Mouse (Mus musculus): ENCODE results near the gene Fam126b.
"Not testable (repeated sequence)": the region's sequence is repeated elsewhere in the genome, so short reads cannot be mapped to it uniquely, and the experiment has no call there.

Fam126b gene

GRCm38 (mm10) chr1:58586171-58586997, at the start of gene Fam126b, which contains the start of gene Ndufb3:
Gene Fam126b (minus strand): TSS chr1:58586323.
Gene Ndufb3 (plus strand): TSS chr1:58586384.
- DNase-seq (ENCODE audit: low read depth in 1 of 2, low spot score in 2 of 2): peak; percentile 64 to 79

- not testable (repeated sequence) for DNase-seq (ENCODE audit: low read depth in 1 of 2, low spot score in 2 of 2)
Observed at GRCm38 (mm10) chr1:58628847-58629246, 42.7 kb upstream of the Fam126b start.

GRCm38 (mm10) chr1:58621996-58622748, 36.0 kb upstream of the Fam126b start:
- DNase-seq (ENCODE audit: low read depth in 1 of 2, low spot score in 2 of 2): no peak

GRCm38 (mm10) chr1:58621251-58621650, 35.1 kb upstream of the Fam126b start:
- DNase-seq (ENCODE audit: low read depth in 1 of 2, low spot score in 2 of 2): no peak

- no peak for DNase-seq (ENCODE audit: low read depth in 1 of 2, low spot score in 2 of 2)
Observed at GRCm38 (mm10) chr1:58618766-58619165, 32.6 kb upstream of the Fam126b start.

- no peak for DNase-seq (ENCODE audit: low read depth in 1 of 2, low spot score in 2 of 2)
Observed at GRCm38 (mm10) chr1:58617978-58618668, 32.0 kb upstream of the Fam126b start.

- no peak for DNase-seq (ENCODE audit: low read depth in 1 of 2, low spot score in 2 of 2)
Observed at GRCm38 (mm10) chr1:58617076-58617475, 31.0 kb upstream of the Fam126b start.

GRCm38 (mm10) chr1:58616176-58616575, 30.1 kb upstream of the Fam126b start:
- no peak for DNase-seq (ENCODE audit: low read depth in 1 of 2, low spot score in 2 of 2)

GRCm38 (mm10) chr1:58615146-58615545, 29.0 kb upstream of the Fam126b start:
- no peak for DNase-seq (ENCODE audit: low read depth in 1 of 2, low spot score in 2 of 2)

- DNase-seq (ENCODE audit: low read depth in 1 of 2, low spot score in 2 of 2): no peak
Observed at GRCm38 (mm10) chr1:58614424-58614823, 28.3 kb upstream of the Fam126b start.

GRCm38 (mm10) chr1:58613786-58614185, 27.7 kb upstream of the Fam126b start:
- DNase-seq (ENCODE audit: low read depth in 1 of 2, low spot score in 2 of 2): no peak

GRCm38 (mm10) chr1:58610611-58611010, 24.5 kb upstream of the Fam126b start:
- DNase-seq (ENCODE audit: low read depth in 1 of 2, low spot score in 2 of 2): no peak

GRCm38 (mm10) chr1:58610166-58610565, 24.0 kb upstream of the Fam126b start:
- no peak for DNase-seq (ENCODE audit: low read depth in 1 of 2, low spot score in 2 of 2)

- not testable (repeated sequence) for DNase-seq (ENCODE audit: low read depth in 1 of 2, low spot score in 2 of 2)
Observed at GRCm38 (mm10) chr1:58609591-58609990, 23.5 kb upstream of the Fam126b start.

- no peak for DNase-seq (ENCODE audit: low read depth in 1 of 2, low spot score in 2 of 2)
Observed at GRCm38 (mm10) chr1:58603738-58604137, 17.6 kb upstream of the Fam126b start.

GRCm38 (mm10) chr1:58602681-58603080, 16.6 kb upstream of the Fam126b start:
- DNase-seq (ENCODE audit: low read depth in 1 of 2, low spot score in 2 of 2): no peak

- no peak for DNase-seq (ENCODE audit: low read depth in 1 of 2, low spot score in 2 of 2)
Observed at GRCm38 (mm10) chr1:58587491-58587890, 1.4 kb upstream of the Fam126b start.

- DNase-seq (ENCODE audit: low read depth in 1 of 2, low spot score in 2 of 2): no peak
Observed at GRCm38 (mm10) chr1:58585373-58586170, 551 bp downstream of the Fam126b start.

GRCm38 (mm10) chr1:58584271-58584670, 1.9 kb downstream of the Fam126b start:
- no peak for DNase-seq (ENCODE audit: low read depth in 1 of 2, low spot score in 2 of 2)

GRCm38 (mm10) chr1:58582611-58583010, 3.5 kb downstream of the Fam126b start:
- DNase-seq (ENCODE audit: low read depth in 1 of 2, low spot score in 2 of 2): no peak

GRCm38 (mm10) chr1:58579179-58579578, 6.9 kb downstream of the Fam126b start:
- DNase-seq (ENCODE audit: low read depth in 1 of 2, low spot score in 2 of 2): no peak

Measured in monocyte, adult 2 months (primary cell).